Mouse (Mus musculus): ENCODE measurements around the gene Heph. TPM values are rescaled to one million over a fixed set of nuclear protein-coding genes. Genes with fewer than 3 reads are reported as not detected.
"Not testable (repeated sequence)": the region's sequence is repeated elsewhere in the genome, so short reads cannot be mapped to it uniquely, and the experiment has no call there.

Heph gene
- polyA plus RNA-seq (2016; fragmentation: Nextera tagmentation; extraction: Ambion mirVana) = 15.5 and 17.2 TPM in 2 replicates

DNA sequence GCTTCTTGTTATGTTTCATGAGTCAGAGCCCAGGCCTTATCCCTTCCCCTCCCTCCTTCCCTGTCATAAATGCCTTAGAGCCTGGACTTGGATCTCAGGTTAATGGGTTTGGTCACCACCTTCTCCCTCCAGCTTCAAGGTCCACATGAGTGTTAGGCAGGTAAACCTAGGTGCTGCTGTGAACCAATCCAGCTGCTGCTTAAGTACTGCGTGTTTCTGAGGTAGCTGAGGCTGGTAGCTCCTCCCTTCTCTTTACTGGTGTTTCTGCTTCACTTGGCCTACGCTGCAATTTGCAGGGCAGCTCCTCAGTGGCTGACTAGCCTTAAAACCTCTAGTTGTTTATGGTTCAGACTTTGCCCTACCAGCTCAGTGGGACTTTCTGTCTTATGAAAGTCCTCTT, at the start of gene Heph:
Heph (plus strand) TSS at position 211 of the 400 bp plus-strand sequence.
- Histone ChIP-seq H3K27me3 (replicated peaks) (no peaks in the 10 kb centered on the region), H3K9ac (no peak within 1 kb of the TSS), H3K4me2 (peak within 1 kb of the TSS; percentile 60), H3K27ac (ENCODE audit: poor library complexity, severe bottlenecking) (no peak within 1 kb of the TSS; the same call in 1 of the 2 replicates), H3K9me3 (replicated peaks) (no peaks in the 10 kb centered on the region), H3K4me1 (replicated peaks) (no peaks in the 10 kb centered on the region), H3K4me3 (peak within 1 kb of the TSS; percentile 44), H3K36me3 (no peaks in the 10 kb centered on the region)
- ATAC-seq (ENCODE audit: insufficient number of reproducible peaks, low FRiP score) = no peak
- 65% methylated on average over 2 of the region's 2 CpGs for WGBS

DNA sequence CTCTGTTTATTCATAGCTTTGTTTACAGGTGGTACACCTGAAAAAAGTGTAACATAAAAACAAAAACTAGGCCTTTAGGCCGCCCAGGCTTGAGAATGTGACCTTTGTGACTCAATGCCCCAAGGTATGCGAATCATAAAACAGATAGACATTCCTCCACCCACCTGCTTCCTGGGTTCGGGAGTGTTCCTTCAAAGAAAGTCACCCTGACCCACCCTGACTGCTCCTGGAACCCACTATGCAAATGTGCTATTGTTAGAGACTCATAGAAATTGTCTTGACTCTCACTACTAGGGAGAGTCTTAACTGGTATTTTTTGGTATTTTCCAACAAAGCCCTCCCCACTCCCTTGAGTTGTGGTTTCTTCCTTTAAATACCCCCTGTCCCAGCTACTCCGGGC, 39.8 kb upstream of the Heph start:
- not testable (repeated sequence) for H3K27ac ChIP-seq (ENCODE audit: poor library complexity, severe bottlenecking); H3K36me3 ChIP-seq; H3K4me2 ChIP-seq; H3K27me3 ChIP-seq (replicated peaks); H3K9me3 ChIP-seq (replicated peaks); ATAC-seq (ENCODE audit: insufficient number of reproducible peaks, low FRiP score); H3K4me3 ChIP-seq; H3K9ac ChIP-seq; H3K4me1 ChIP-seq (replicated peaks)
- WGBS = 76% methylated on average over 4 of the region's 4 CpGs

DNA sequence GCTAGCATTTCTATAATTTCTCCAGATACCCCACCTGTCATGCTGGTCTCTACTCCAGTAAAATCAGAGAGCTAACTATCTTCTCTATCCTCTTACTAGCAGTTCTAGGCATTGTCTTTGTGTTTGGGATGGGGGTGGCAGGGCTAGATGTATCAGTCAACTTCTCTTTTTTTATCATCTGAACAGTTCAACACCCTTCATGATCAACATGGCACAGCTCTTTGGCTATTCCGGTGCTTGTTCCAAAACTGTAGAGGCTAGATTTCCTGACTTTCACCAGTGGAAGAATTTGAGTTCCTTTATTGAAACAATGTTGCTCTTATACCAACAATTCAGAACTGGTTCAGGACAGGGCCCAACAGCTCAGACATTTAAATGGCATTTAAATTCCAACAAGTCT, 38.2 kb upstream of the Heph start:
- 63% methylated on average over 1 of the region's 1 CpGs for WGBS
- H3K27ac ChIP-seq (ENCODE audit: poor library complexity, severe bottlenecking) = no peak overlapping the region

DNA sequence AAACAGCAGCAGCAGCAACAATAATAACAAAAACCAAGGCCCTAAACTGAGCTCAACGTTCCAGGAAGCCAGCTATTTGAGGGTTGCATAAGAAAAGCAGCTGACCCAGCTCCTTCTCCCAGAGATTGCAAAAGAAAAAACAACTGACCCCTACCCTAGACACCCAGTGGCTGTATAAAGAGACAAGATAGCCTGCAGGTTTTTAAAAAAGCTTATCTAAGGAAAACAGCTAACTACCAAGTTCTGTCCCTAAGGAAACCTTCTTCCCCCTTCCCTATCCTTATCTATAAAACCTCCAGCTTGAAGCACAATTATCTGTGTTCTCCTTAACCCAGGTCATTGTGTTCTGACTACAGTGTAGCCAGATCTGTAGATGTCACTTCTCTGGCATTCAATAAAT, 37.4 kb upstream of the Heph start:
- WGBS = 18% methylated on average over 1 of the region's 1 CpGs
- H3K4me2 ChIP-seq = no peak overlapping the region
- H3K4me3 ChIP-seq = no peak overlapping the region
- H3K27me3 ChIP-seq (replicated peaks) = no peaks in the 10 kb centered on the region
- H3K36me3 ChIP-seq = no peaks in the 10 kb centered on the region
- H3K9me3 ChIP-seq (replicated peaks) = no peaks in the 10 kb centered on the region
- ATAC-seq (ENCODE audit: insufficient number of reproducible peaks, low FRiP score) = no peak; the same call in 1 of the 2 replicates
- no peaks in the 10 kb centered on the region for H3K4me1 ChIP-seq (replicated peaks)
- H3K9ac ChIP-seq = no peak overlapping the region
- no peak overlapping the region for H3K27ac ChIP-seq (ENCODE audit: poor library complexity, severe bottlenecking)

More for the DNA sequence above, 38.2 kb upstream of the Heph start:
- H3K36me3 ChIP-seq = no peaks in the 10 kb centered on the region
- H3K27me3 ChIP-seq (replicated peaks) = no peaks in the 10 kb centered on the region
- H3K9me3 ChIP-seq (replicated peaks) = no peaks in the 10 kb centered on the region
- H3K4me3 ChIP-seq = no peak overlapping the region
- no peak for ATAC-seq (ENCODE audit: insufficient number of reproducible peaks, low FRiP score)
- H3K9ac ChIP-seq = no peak overlapping the region
- no peak overlapping the region for H3K4me2 ChIP-seq
- H3K4me1 ChIP-seq (replicated peaks) = no peaks in the 10 kb centered on the region

DNA sequence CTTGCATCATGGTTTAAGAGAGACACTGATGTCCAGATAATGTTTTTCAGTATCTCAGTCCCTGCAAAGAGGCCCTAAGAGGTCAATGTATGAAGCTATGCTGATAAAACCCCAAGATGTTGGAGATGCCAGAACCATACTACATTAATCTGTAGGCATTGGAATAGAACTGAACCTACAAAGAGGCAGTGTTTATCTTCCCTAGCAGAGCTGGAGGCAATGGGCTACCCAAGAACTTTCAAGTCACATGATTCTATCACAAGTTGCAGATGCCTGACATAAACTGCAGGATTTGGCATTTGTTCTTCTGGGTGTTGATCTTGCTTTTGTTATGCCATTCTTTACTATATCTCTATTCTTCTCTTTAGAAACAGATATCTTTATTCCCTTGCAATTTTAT, 35.8 kb upstream of the Heph start:
- Histone ChIP-seq H3K9ac (no peak overlapping the region), H3K4me1 (replicated peaks) (no peaks in the 10 kb centered on the region), H3K36me3 (no peaks in the 10 kb centered on the region), H3K9me3 (replicated peaks) (no peaks in the 10 kb centered on the region), H3K4me2 (no peak overlapping the region), H3K27ac (ENCODE audit: poor library complexity, severe bottlenecking) (no peak overlapping the region), H3K4me3 (no peak overlapping the region), H3K27me3 (replicated peaks) (no peaks in the 10 kb centered on the region)
- ATAC-seq (ENCODE audit: insufficient number of reproducible peaks, low FRiP score) = no peak

DNA sequence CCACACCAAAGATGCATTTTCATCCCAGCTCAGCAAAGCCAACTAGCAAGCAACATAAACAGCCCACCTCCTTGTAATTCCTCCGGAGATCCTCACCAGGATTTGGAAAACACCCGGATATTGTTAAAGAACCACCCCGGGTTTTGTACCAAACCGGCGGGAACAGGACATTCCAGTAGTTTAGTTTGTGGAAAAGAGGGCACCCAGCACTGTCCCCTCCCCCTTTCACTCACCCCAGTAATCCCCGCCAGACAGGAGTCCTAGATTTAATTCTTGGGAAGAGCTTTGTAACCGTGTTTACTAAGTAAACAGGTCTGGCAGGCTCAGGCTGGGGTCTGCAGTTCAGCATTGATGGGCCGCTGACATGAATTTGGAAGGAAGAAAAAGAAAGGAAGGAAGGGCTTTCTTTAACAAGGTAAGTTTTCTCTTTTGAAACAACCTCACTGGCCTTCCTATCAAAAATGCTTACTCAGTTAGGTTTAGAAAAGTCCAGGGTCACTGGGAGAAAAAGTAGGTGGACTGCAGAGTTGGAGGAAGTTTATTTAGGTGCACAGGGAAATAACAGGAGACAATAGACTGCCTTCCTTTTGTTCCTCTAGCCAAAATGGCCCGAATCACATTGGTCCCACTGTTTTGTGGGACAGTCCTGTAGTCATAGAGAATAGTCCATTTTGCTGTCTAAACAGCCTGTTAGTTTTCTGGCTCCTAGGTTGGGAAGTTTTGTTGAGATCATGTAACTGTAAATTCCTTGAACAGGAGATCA, 1.2 kb downstream of the Heph start, which contains the start of gene Hsf3:
Hsf3 (minus strand) TSS at position 94 of the 763 bp plus-strand sequence.
- no peaks in the 10 kb centered on the region for H3K36me3 ChIP-seq
- H3K4me1 ChIP-seq (replicated peaks) = no peaks in the 10 kb centered on the region
- ATAC-seq (ENCODE audit: insufficient number of reproducible peaks, low FRiP score) = 0 out of 2 replicates have a peak, but pooled peaks have one; percentile 59
- H3K9me3 ChIP-seq (replicated peaks) = no peaks in the 10 kb centered on the region
- no peaks in the 10 kb centered on the region for H3K27me3 ChIP-seq (replicated peaks)
- 21% methylated on average over 9 of the region's 9 CpGs for WGBS
- no peak within 1 kb of the TSS; the same call in 1 of the 2 replicates for H3K27ac ChIP-seq (ENCODE audit: poor library complexity, severe bottlenecking)
- H3K4me3 ChIP-seq = peak within 1 kb of the TSS; percentile 44
- H3K9ac ChIP-seq = 0 out of 2 replicates have a peak within 1 kb of the TSS, but pooled peaks have one; percentile 54
- H3K4me2 ChIP-seq = peak within 1 kb of the TSS; percentile 60

DNA sequence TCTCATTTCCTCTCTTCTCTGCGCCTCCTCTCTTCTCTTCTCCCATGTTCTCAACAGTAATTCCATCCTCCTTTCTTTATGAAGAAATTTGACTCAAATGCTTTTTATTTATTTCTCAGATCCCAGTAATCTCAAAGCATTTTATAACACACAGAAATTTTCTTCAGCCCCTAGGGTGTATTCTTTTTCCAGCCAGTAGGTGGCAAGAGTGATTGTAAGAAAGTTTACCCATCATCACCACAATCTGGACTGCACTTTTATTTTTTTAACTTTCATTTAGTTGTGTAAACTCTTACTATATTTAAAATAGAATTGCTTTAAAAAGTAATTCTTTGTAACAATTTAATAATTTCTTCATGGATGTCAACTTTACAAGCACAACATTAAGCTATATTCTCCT, 46.4 kb downstream of the Heph start:
- ATAC-seq (ENCODE audit: insufficient number of reproducible peaks, low FRiP score) = no peak
- Histone ChIP-seq H3K4me1 (replicated peaks) (no peaks in the 10 kb centered on the region), H3K9ac (no peak overlapping the region), H3K9me3 (replicated peaks) (no peaks in the 10 kb centered on the region), H3K4me2 (no peak overlapping the region), H3K27ac (ENCODE audit: poor library complexity, severe bottlenecking) (no peak overlapping the region), H3K27me3 (replicated peaks) (no peaks in the 10 kb centered on the region), H3K36me3 (no peaks in the 10 kb centered on the region), H3K4me3 (no peak overlapping the region)
- WGBS = 39% methylated on average over 1 of the region's 1 CpGs

Other genes starting within 250 kb of the Heph start
- gene Vsig4, start 161.9 kb upstream of the Heph start, polyA plus RNA-seq (2016; fragmentation: Nextera tagmentation; extraction: Ambion mirVana) = not detected in 2 replicates
- gene Hsf3, start 935 bp downstream of the Heph start, polyA plus RNA-seq (2016; fragmentation: Nextera tagmentation; extraction: Ambion mirVana) = 0.13 TPM in 1 of 2 replicates, not detected in the other